Mouse (Mus musculus) heart, embryonic 11.5 days (tissue): ENCODE results near the gene Krt17. TPM values are rescaled to one million over a fixed set of nuclear protein-coding genes. Genes with fewer than 3 reads are reported as not detected.
A peak's percentile ranks its signal among the peaks of the same experiment; 100 is the strongest.
"Not testable (repeated sequence)": the region's sequence is repeated elsewhere in the genome, so short reads cannot be mapped to it uniquely, and the experiment has no call there.

Experiments used
- ATAC-seq: fragments of 200-750 bp; cut with Nextera tagmentation; replicated peaks from 2 replicates; pipeline ENCODE4 v1.8.0; 2017; ENCODE audit warnings: moderate library complexity; ENCODE audit not compliant: insufficient number of reproducible peaks, low FRiP score, low TSS enrichment
- H3K27ac ChIP-seq: fragments of 300-500 bp; sonication (generic); 2 replicates; pipeline ENCODE4 v1.5.1; 2014; ENCODE audit warnings: mild to moderate bottlenecking, low read depth, low read length
- H3K27me3 ChIP-seq: fragments of 300-500 bp; sonication (generic); 2 replicates; pipeline ENCODE4 v1.6.1; 2014; ENCODE audit warnings: mild to moderate bottlenecking, low read length, mixed read lengths; ENCODE audit not compliant: control insufficient read depth, insufficient read depth
- H3K36me3 ChIP-seq: fragments of 300-500 bp; sonication (generic); 2 replicates; pipeline ENCODE4 v1.6.1; 2014; ENCODE audit warnings: mild to moderate bottlenecking, low read length, moderate library complexity, mixed read lengths; ENCODE audit not compliant: control insufficient read depth, insufficient read depth
- H3K4me1 ChIP-seq: fragments of 300-500 bp; sonication (generic); 2 replicates; pipeline ENCODE4 v1.6.1; 2014; ENCODE audit warnings: low read length; ENCODE audit not compliant: control insufficient read depth, insufficient read depth
- H3K4me2 ChIP-seq: fragments of 300-500 bp; sonication (generic); 2 replicates; pipeline ENCODE4 v1.6.1; 2014; ENCODE audit warnings: mild to moderate bottlenecking, moderate library complexity
- H3K4me3 ChIP-seq: fragments of 300-500 bp; sonication (generic); 2 replicates; pipeline ENCODE4 v1.5.1; 2014; ENCODE audit warnings: low read depth, low read length
- H3K9ac ChIP-seq: fragments of 300-500 bp; sonication (generic); 2 replicates; pipeline ENCODE4 v1.6.1; 2014; ENCODE audit warnings: mild to moderate bottlenecking, low read depth, low read length, moderate library complexity
- H3K9me3 ChIP-seq: fragments of 300-500 bp; sonication (generic); replicated peaks from 2 replicates; pipeline ENCODE4 v1.6.1; 2016; ENCODE audit warnings: low read length; ENCODE audit not compliant: control insufficient read depth
- WGBS: fragments of 180-500 bp; shearing (Covaris S2); extraction: QIAGEN DNeasy Blood & Tissue Kit; methylation state at CpG from one replicate; pipeline ENCODE4 v1.1.7; 2014; ENCODE audit not compliant: insufficient replicate concordance; 5-methylcytosine and 5-hydroxymethylcytosine counted together
- polyA plus RNA-seq: library from polyadenylated mRNA; unstranded; fragments of >200 nt; fragmentation: Nextera tagmentation; extraction: Ambion mirVana; gene quantifications from 2 replicates; pipeline ENCODE4 v1.2.1, GENCODE M21; 2014

Gene Krt17
- polyA plus RNA-seq, 1 experiment from 2014 or later, result 0.82 TPM

- H3K9me3 ChIP-seq, result no peaks in the 10 kb centered on the region
- no peak overlapping the region for H3K27ac ChIP-seq
- H3K4me2 ChIP-seq, result no peak overlapping the region
- no peaks in the 10 kb centered on the region for H3K36me3 ChIP-seq
- H3K27me3 ChIP-seq, result peaks cover 2% of the 10 kb centered on the region; the same call in 1 of the 2 replicates
- WGBS, result 81% methylated on average over 1 of the region's 1 CpGs
- H3K4me3 ChIP-seq, result no peak overlapping the region
- H3K4me1 ChIP-seq, result no peaks in the 10 kb centered on the region
- no peak for ATAC-seq
- no peak overlapping the region for H3K9ac ChIP-seq
These were observed 2.9 kb downstream of the Krt17 start for GRCm38 (mm10) chr11:100257967-100258366.

- Histone ChIP-seq H3K9me3 (no peaks in the 10 kb centered on the region), H3K4me2 (no peak overlapping the region), H3K27ac (no peak overlapping the region), H3K27me3 (peaks cover 2% of the 10 kb centered on the region; the same call in 1 of the 2 replicates), H3K4me3 (no peak overlapping the region), H3K4me1 (no peaks in the 10 kb centered on the region), H3K9ac (no peak overlapping the region), H3K36me3 (no peaks in the 10 kb centered on the region)
- WGBS, result 87% methylated on average over 6 of the region's 6 CpGs
- ATAC-seq, result no peak
These were observed 5.3 kb downstream of the Krt17 start for GRCm38 (mm10) chr11:100255514-100255913.

- Histone ChIP-seq H3K4me3 (no peak overlapping the region), H3K4me1 (no peaks in the 10 kb centered on the region), H3K9me3 (no peaks in the 10 kb centered on the region), H3K4me2 (no peak overlapping the region), H3K27ac (no peak overlapping the region), H3K9ac (no peak overlapping the region), H3K36me3 (no peaks in the 10 kb centered on the region), H3K27me3 (no peaks in the 10 kb centered on the region)
- WGBS, result 29% methylated on average over 5 of the region's 5 CpGs
- 0 out of 2 replicates have a peak, but pooled peaks have one; percentile 14 for ATAC-seq
These were observed 6.3 kb downstream of the Krt17 start for GRCm38 (mm10) chr11:100254360-100255090.

- no peaks in the 10 kb centered on the region for H3K36me3 ChIP-seq
- H3K4me2 ChIP-seq, result no peak within 1 kb of the TSS
- no peak for ATAC-seq
- H3K27me3 ChIP-seq, result no peaks in the 10 kb centered on the region
- WGBS, result 63% methylated on average over 7 of the region's 7 CpGs
- H3K4me1 ChIP-seq, result no peaks in the 10 kb centered on the region
- no peak within 1 kb of the TSS for H3K27ac ChIP-seq
- H3K9me3 ChIP-seq, result no peaks in the 10 kb centered on the region
- no peak within 1 kb of the TSS for H3K9ac ChIP-seq
- no peak within 1 kb of the TSS for H3K4me3 ChIP-seq
These were observed 11.9 kb downstream of the Krt17 start, which contains the start of gene Krt16 for GRCm38 (mm10) chr11:100248852-100249465. Gene Krt16 (minus strand): TSS chr11:100248902.

GRCm38 (mm10) chr11:100246471-100246870 is 14.4 kb downstream of the Krt17 start:
- 70% methylated on average over 7 of the region's 7 CpGs for WGBS

GRCm38 (mm10) chr11:100240272-100240671 is 20.6 kb downstream of the Krt17 start:
- not testable (repeated sequence) for H3K4me3 ChIP-seq, H3K4me1 ChIP-seq, H3K9me3 ChIP-seq, ATAC-seq, H3K9ac ChIP-seq, H3K4me2 ChIP-seq, H3K27me3 ChIP-seq, H3K27ac ChIP-seq, H3K36me3 ChIP-seq
- 83% methylated on average over 4 of the region's 4 CpGs for WGBS

More at GRCm38 (mm10) chr11:100246471-100246870, 14.4 kb downstream of the Krt17 start:
- not testable (repeated sequence) for H3K4me1 ChIP-seq, H3K4me3 ChIP-seq, ATAC-seq, H3K4me2 ChIP-seq, H3K9me3 ChIP-seq, H3K27me3 ChIP-seq, H3K9ac ChIP-seq, H3K27ac ChIP-seq, H3K36me3 ChIP-seq

- H3K9ac ChIP-seq, result no peak overlapping the region
- ATAC-seq, result no peak
- no peaks in the 10 kb centered on the region for H3K27me3 ChIP-seq
- no peaks in the 10 kb centered on the region for H3K4me1 ChIP-seq
- H3K27ac ChIP-seq, result no peak overlapping the region
- no peak overlapping the region for H3K4me3 ChIP-seq
- H3K4me2 ChIP-seq, result no peak overlapping the region
- whole genome bisulfite sequencing, result 68% methylated on average over 8 of the region's 8 CpGs
- no peaks in the 10 kb centered on the region for H3K36me3 ChIP-seq
- H3K9me3 ChIP-seq, result no peaks in the 10 kb centered on the region; the same call in 1 of the 2 replicates
These were observed 39.1 kb downstream of the Krt17 start for GRCm38 (mm10) chr11:100221741-100222140.

- Histone ChIP-seq H3K4me1 (no peaks in the 10 kb centered on the region), H3K9ac (no peak overlapping the region), H3K36me3 (no peaks in the 10 kb centered on the region), H3K27me3 (no peaks in the 10 kb centered on the region), H3K9me3 (no peaks in the 10 kb centered on the region), H3K4me2 (no peak overlapping the region), H3K4me3 (no peak overlapping the region), H3K27ac (no peak overlapping the region)
- 81% methylated on average over 4 of the region's 4 CpGs for WGBS
- ATAC-seq, result no peak
These were observed 41.5 kb downstream of the Krt17 start for GRCm38 (mm10) chr11:100219304-100219703.
